Comparison of ENCODE assay signal across 27 mouse cellular contexts in the genomic region with DNA sequence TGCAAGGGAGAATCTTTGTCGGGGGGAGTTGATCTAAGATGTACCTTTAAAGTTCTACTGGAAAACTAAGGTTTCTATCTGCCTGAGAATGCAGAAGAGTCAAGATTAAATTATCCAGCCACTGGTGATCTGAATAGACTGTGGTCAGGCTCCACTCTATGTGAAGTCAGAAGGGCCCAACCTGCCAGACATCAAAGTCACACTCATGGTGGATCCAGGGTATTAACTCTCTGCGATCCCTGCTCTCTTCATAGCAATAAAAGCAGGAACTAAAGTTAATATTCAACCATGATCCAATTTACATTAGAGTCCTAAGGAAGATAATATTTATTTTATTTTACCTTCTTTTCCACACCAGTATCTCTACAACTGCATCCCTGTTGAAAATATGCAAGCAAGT.
"Had no signal": no experiment of that assay in that cellular context is flagged by ENCODE, and none has a peak within 500 bp of the region (broad histone marks: within the 10 kb centered on the region; RNA-seq: fewer than 3 reads in every experiment).

No protein-coding gene starts in this region.

- H3K9ac ChIP-seq: embryonic facial prominence, embryonic 12.5 days; embryonic facial prominence, embryonic 13.5 days; embryonic facial prominence, embryonic 15.5 days; forebrain, embryonic 12.5 days; forebrain, embryonic 13.5 days; forebrain, embryonic 15.5 days; forebrain, postnatal 0 days had no signal

- H3K4me1 ChIP-seq: embryonic facial prominence, embryonic 10.5 days; embryonic facial prominence, embryonic 12.5 days; forebrain, embryonic 10.5 days; forebrain, embryonic 12.5 days; forebrain, embryonic 13.5 days had no signal

- ATAC-seq: forebrain, embryonic 13.5 days; forebrain, embryonic 14.5 days; forebrain, embryonic 15.5 days; forebrain, embryonic 16.5 days; forebrain, postnatal 0 days had no signal

- H3K4me3 ChIP-seq: embryonic facial prominence, embryonic 10.5 days; embryonic facial prominence, embryonic 12.5 days; embryonic facial prominence, embryonic 13.5 days; embryonic facial prominence, embryonic 15.5 days; erythroblast, embryonic 14.5 days; forebrain, embryonic 10.5 days; forebrain, embryonic 12.5 days; forebrain, embryonic 13.5 days; forebrain, embryonic 15.5 days; gastrocnemius, adult 2 months; heart, adult 2 months had no signal

- H3K36me3 ChIP-seq: embryonic facial prominence, embryonic 10.5 days; embryonic facial prominence, embryonic 12.5 days; embryonic facial prominence, embryonic 13.5 days; embryonic facial prominence, embryonic 15.5 days; forebrain, embryonic 10.5 days; forebrain, embryonic 12.5 days; forebrain, embryonic 15.5 days had no signal

- H3K4me2 ChIP-seq: embryonic facial prominence, embryonic 12.5 days; embryonic facial prominence, embryonic 13.5 days; embryonic facial prominence, embryonic 15.5 days; forebrain, embryonic 12.5 days; forebrain, embryonic 13.5 days; forebrain, embryonic 15.5 days had no signal

- H3K27ac ChIP-seq: embryonic facial prominence, embryonic 10.5 days; embryonic facial prominence, embryonic 12.5 days; forebrain, embryonic 10.5 days; forebrain, embryonic 12.5 days; forebrain, embryonic 13.5 days; forebrain, embryonic 15.5 days; gastrocnemius, adult 2 months; heart, adult 2 months had no signal

- H3K9me3 ChIP-seq: embryonic facial prominence, embryonic 10.5 days; embryonic facial prominence, embryonic 12.5 days; embryonic facial prominence, embryonic 13.5 days; embryonic facial prominence, embryonic 15.5 days; forebrain, embryonic 10.5 days; forebrain, embryonic 12.5 days; forebrain, embryonic 13.5 days; forebrain, embryonic 15.5 days had no signal

- H3K27me3 ChIP-seq: embryonic facial prominence, embryonic 12.5 days; embryonic facial prominence, embryonic 13.5 days; embryonic facial prominence, embryonic 15.5 days; forebrain, embryonic 12.5 days; forebrain, embryonic 13.5 days; forebrain, embryonic 15.5 days had no signal

- DNase-seq: cerebellum, adult 2 months; cerebellum, adult 8-10 months; cerebellum, adult 9-10 months; cerebellum, adult 9-11 months; cerebellum, postnatal 10 days; cerebellum, postnatal 14 days; cerebellum, postnatal 25 days; cerebellum, postnatal 36 days; embryo, embryonic 11 days; forebrain, postnatal 0 days; gastrocnemius, adult 2 months; gastrocnemius, postnatal 10 days; gastrocnemius, postnatal 14 days; gastrocnemius, postnatal 25 days; gastrocnemius, postnatal 36 days; heart, adult 2 months had no signal
